8 mouse cellular contexts compared by ENCODE assay signal in genomic region chr4:40268835-40269234, GRCm38 (mm10). TPM values are rescaled to one million over a fixed set of nuclear protein-coding genes. Genes with fewer than 3 reads are reported as not detected.
A peak's percentile ranks its signal among the peaks of the same experiment; 100 is the strongest.
DNase-seq lines count a peak whose midpoint lies in the region; ATAC-seq and TF ChIP-seq lines count a peak whose summit lies in the region.

No protein-coding gene starts in this region.

- no peaks in the 10 kb centered on the region for H3K27me3 ChIP-seq in kidney, embryonic 16.5 days (ENCODE audit: insufficient read depth, low read length)
- H3K27me3 ChIP-seq in forebrain, embryonic 14.5 days (replicated peaks; ENCODE audit: control insufficient read depth, insufficient read depth, low read length): no peaks in the 10 kb centered on the region
- H3K27me3 ChIP-seq in liver, adult 2 months (ENCODE audit: control insufficient read depth, insufficient read depth, low read length): no peaks in the 10 kb centered on the region
- no peaks in the 10 kb centered on the region for H3K27me3 ChIP-seq in small intestine, adult 2 months (ENCODE audit: control insufficient read depth, insufficient read depth, low read length)

- no peak for DNase-seq in kidney, postnatal 10 days
- peak; percentile 11 for DNase-seq in T-cell, adult 2 months (ENCODE audit: low spot score)
- DNase-seq in forebrain, embryonic 14.5 days (ENCODE audit: low spot score): no peak
- no peak for DNase-seq in liver, adult 2 months (ENCODE audit: extremely low read depth, low read depth, low spot score)
- no peak for DNase-seq in cerebellum, adult 9-11 months
- DNase-seq in cerebellum, postnatal 36 days: no peak

- 0% methylated on average over 16 of the region's 16 CpGs for WGBS in kidney, embryonic 16.5 days
- WGBS in forebrain, embryonic 14.5 days: 0% methylated on average over 16 of the region's 16 CpGs
- under 1% methylated on average over 16 of the region's 16 CpGs for WGBS in liver, adult 2 months
- WGBS in small intestine, adult 2 months: under 1% methylated on average over 16 of the region's 16 CpGs

- peaks cover 20% of the 10 kb centered on the region; the same call in 1 of the 2 replicates for H3K79me2 ChIP-seq in liver, adult 2 months (ENCODE audit: control insufficient read depth, insufficient read depth, low read length)

- H3K4me1 ChIP-seq in kidney, embryonic 16.5 days (ENCODE audit: insufficient read depth, low read length): peaks cover 23% of the 10 kb centered on the region
- H3K4me1 ChIP-seq in forebrain, embryonic 14.5 days (ENCODE audit: control insufficient read depth, insufficient read depth, low read length): peaks cover 10% of the 10 kb centered on the region
- peaks cover 6% of the 10 kb centered on the region for H3K4me1 ChIP-seq in liver, adult 2 months (ENCODE audit: control insufficient read depth, insufficient read depth, low read length)
- H3K4me1 ChIP-seq in small intestine, adult 2 months (ENCODE audit: control insufficient read depth, insufficient read depth, insufficient read length, low read length): no peaks in the 10 kb centered on the region

- TF ChIP-seq POLR2A in liver, adult 2 months (IDR thresholded peaks at IDR 0.05; ENCODE audit: extremely low read depth, insufficient read depth, low read length): no peak
- TF ChIP-seq POLR2A in small intestine, adult 2 months (IDR thresholded peaks at IDR 0.05; ENCODE audit: low read depth, low read length): no peak

- peak overlapping the region; percentile 100 for H3K27ac ChIP-seq in kidney, embryonic 16.5 days (ENCODE audit: low read length)
- peak overlapping the region; percentile 97 for H3K27ac ChIP-seq in forebrain, embryonic 14.5 days (ENCODE audit: low read depth, low read length)
- peak overlapping the region; percentile 94 for H3K27ac ChIP-seq in liver, adult 2 months (replicated peaks; ENCODE audit: insufficient read depth, low read depth, low read length)
- H3K27ac ChIP-seq in small intestine, adult 2 months (ENCODE audit: insufficient read depth, low read depth, low read length): peak overlapping the region; percentile 92

- peaks cover 9% of the 10 kb centered on the region; the same call in 1 of the 2 replicates for H3K36me3 ChIP-seq in kidney, embryonic 16.5 days (ENCODE audit: insufficient read depth, low read length)
- peaks cover 26% of the 10 kb centered on the region for H3K36me3 ChIP-seq in forebrain, embryonic 14.5 days (ENCODE audit: control insufficient read depth, insufficient read depth, low read length)
- peaks cover 4% of the 10 kb centered on the region; the same call in 1 of the 2 replicates for H3K36me3 ChIP-seq in liver, adult 2 months (ENCODE audit: control insufficient read depth, insufficient read depth, low read length)
- H3K36me3 ChIP-seq in small intestine, adult 2 months (ENCODE audit: control insufficient read depth, insufficient read depth, low read length): peaks cover 11% of the 10 kb centered on the region; the same call in 1 of the 2 replicates

- H3K9ac ChIP-seq in kidney, embryonic 16.5 days (replicated peaks; ENCODE audit: low read length): peak overlapping the region; percentile 90
- peak overlapping the region; percentile 84 for H3K9ac ChIP-seq in forebrain, embryonic 14.5 days (ENCODE audit: low read length)
- peak overlapping the region; percentile 84 for H3K9ac ChIP-seq in liver, adult 2 months (ENCODE audit: low read depth, low read length)

- H3K9me3 ChIP-seq in kidney, embryonic 16.5 days (ENCODE audit: low read length): no peaks in the 10 kb centered on the region
- no peaks in the 10 kb centered on the region for H3K9me3 ChIP-seq in forebrain, embryonic 14.5 days (replicated peaks; ENCODE audit: control insufficient read depth, low read length)

- H3K4me2 ChIP-seq in kidney, embryonic 16.5 days (replicated peaks; ENCODE audit: low read depth, low read length): peak overlapping the region; percentile 89
- peak overlapping the region; percentile 86 for H3K4me2 ChIP-seq in forebrain, embryonic 14.5 days (ENCODE audit: low read length)

- no peak; the same call in 1 of the 2 replicates for ATAC-seq in kidney, embryonic 16.5 days (ENCODE audit: low FRiP score, low TSS enrichment)
- peak; percentile 6 for ATAC-seq in forebrain, embryonic 14.5 days

- peak overlapping the region; percentile 84 for H3K4me3 ChIP-seq in kidney, embryonic 16.5 days (ENCODE audit: low read length)
- peak overlapping the region; percentile 81 for H3K4me3 ChIP-seq in forebrain, embryonic 14.5 days (ENCODE audit: low read depth, low read length)
- H3K4me3 ChIP-seq in liver, adult 2 months (ENCODE audit: insufficient read depth, low read depth, low read length): peak overlapping the region; percentile 92
- H3K4me3 ChIP-seq in small intestine, adult 2 months (ENCODE audit: low read depth, low read length): peak overlapping the region; percentile 76

- TF ChIP-seq CTCF in liver, adult 2 months (IDR thresholded peaks at IDR 0.05; ENCODE audit: low read depth, low read length): no peak
- TF ChIP-seq CTCF in small intestine, adult 2 months (IDR thresholded peaks at IDR 0.05; ENCODE audit: extremely low read depth, insufficient read length, insufficient replicate concordance, low read depth, low read length): no peak

RNA-seq across cellular contexts. Expression of gene Smim27, which starts 0.5 kb away (rescaled TPM):
- 30.1 and 31.7 TPM in 2 replicates for polyA plus RNA-seq in kidney, embryonic 16.5 days (2015; fragmentation: Nextera tagmentation; extraction: Ambion mirVana)
- 20.9 and 21.2 TPM in 2 replicates for polyA plus RNA-seq in forebrain, embryonic 14.5 days (2014; fragmentation: Nextera tagmentation; extraction: Ambion mirVana)
- 3.0 and 5.7 TPM in 2 replicates for total RNA-seq in liver, adult 2 months (2014; rRNA removed)
- 28.9 and 29.7 TPM in 2 replicates for polyA plus RNA-seq in liver, adult 2 months (2012; rRNA removed)
- 7.8 and 17.5 TPM in 2 replicates for polyA plus RNA-seq in small intestine, adult 2 months (2012; rRNA removed)

RNA-seq across cellular contexts. Expression of gene Topors, which starts 0.8 kb away (rescaled TPM):
- polyA plus RNA-seq in kidney, embryonic 16.5 days (2015; fragmentation: Nextera tagmentation; extraction: Ambion mirVana): 42.4 and 44.8 TPM in 2 replicates
- 33.4 and 38.7 TPM in 2 replicates for polyA plus RNA-seq in forebrain, embryonic 14.5 days (2014; fragmentation: Nextera tagmentation; extraction: Ambion mirVana)
- total RNA-seq in liver, adult 2 months (2014; rRNA removed): 22.4 and 23.1 TPM in 2 replicates
- 2.7 and 3.0 TPM in 2 replicates for polyA plus RNA-seq in liver, adult 2 months (2012; rRNA removed)
- polyA plus RNA-seq in small intestine, adult 2 months (2012; rRNA removed): 1.1 and 1.5 TPM in 2 replicates

RNA-seq across cellular contexts. Expression of gene Ndufb6, which starts 10.4 kb away (rescaled TPM):
- 353 and 371 TPM in 2 replicates for polyA plus RNA-seq in kidney, embryonic 16.5 days (2015; fragmentation: Nextera tagmentation; extraction: Ambion mirVana)
- 295 and 325 TPM in 2 replicates for polyA plus RNA-seq in forebrain, embryonic 14.5 days (2014; fragmentation: Nextera tagmentation; extraction: Ambion mirVana)
- 154 and 169 TPM in 2 replicates for total RNA-seq in liver, adult 2 months (2014; rRNA removed)
- polyA plus RNA-seq in liver, adult 2 months (2012; rRNA removed): 135 and 138 TPM in 2 replicates
- 69.4 and 70.1 TPM in 2 replicates for polyA plus RNA-seq in small intestine, adult 2 months (2012; rRNA removed)

RNA-seq across cellular contexts. Expression of gene Ddx58, which starts 29.2 kb away (rescaled TPM):
- 7.8 and 12.3 TPM in 2 replicates for polyA plus RNA-seq in kidney, embryonic 16.5 days (2015; fragmentation: Nextera tagmentation; extraction: Ambion mirVana)
- polyA plus RNA-seq in forebrain, embryonic 14.5 days (2014; fragmentation: Nextera tagmentation; extraction: Ambion mirVana): 1.9 TPM in 2 replicates
- 29.2 and 29.9 TPM in 2 replicates for total RNA-seq in liver, adult 2 months (2014; rRNA removed)
- 9.1 and 11.6 TPM in 2 replicates for polyA plus RNA-seq in liver, adult 2 months (2012; rRNA removed)
- 8.1 and 19.9 TPM in 2 replicates for polyA plus RNA-seq in small intestine, adult 2 months (2012; rRNA removed)
